Mouse (Mus musculus) T-helper 1 cell (primary cell): Measurements from ENCODE around the gene Gm3424.
"Not testable (repeated sequence)": the region's sequence is repeated elsewhere in the genome, so short reads cannot be mapped to it uniquely, and the experiment has no call there.

Source experiments
- in situ Hi-C: fragments of 300-600 bp; cut with MboI, MseI; formaldehyde crosslinking; loops from one replicate; pipeline ENCODE4 v1.15.1; 2025; ENCODE audit warnings: high pct_unique_total_duplicates

The Gm3424 gene

DNA sequence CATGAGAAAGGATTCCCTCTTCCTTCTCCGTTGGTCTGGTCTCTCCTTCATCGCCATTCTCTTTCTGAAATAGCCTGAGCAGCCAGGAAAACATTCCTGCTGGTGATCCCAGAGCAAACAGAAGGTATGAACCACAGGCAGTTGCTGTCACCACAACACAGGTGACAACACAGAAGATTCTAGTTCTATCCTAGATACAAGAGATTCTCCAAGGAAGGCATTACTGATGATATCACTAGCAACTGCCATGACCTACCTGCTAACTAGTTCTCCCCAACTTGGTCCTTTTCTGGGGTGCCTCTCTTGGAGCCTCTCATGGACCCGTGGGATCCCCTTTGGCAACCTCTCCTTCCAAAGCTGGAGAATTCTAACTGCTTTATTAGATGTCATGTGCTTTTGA is at the start of gene Gm3424:
Gene Gm3424, minus strand, starts transcription at position 101 of the 400 bp plus-strand sequence.
- in situ Hi-C loops = not testable (repeated sequence)

- in situ Hi-C loops = loop anchor here (5.0 to 10.0 kb wide), 3 partner anchors 83 to 1688 kb away; partner anchors contain the start of genes Gm3248 and Gm3558
These were observed 49.7 kb upstream of the Gm3424 start for GRCm38 (mm10) chr14:5879791-5880190.

DNA sequence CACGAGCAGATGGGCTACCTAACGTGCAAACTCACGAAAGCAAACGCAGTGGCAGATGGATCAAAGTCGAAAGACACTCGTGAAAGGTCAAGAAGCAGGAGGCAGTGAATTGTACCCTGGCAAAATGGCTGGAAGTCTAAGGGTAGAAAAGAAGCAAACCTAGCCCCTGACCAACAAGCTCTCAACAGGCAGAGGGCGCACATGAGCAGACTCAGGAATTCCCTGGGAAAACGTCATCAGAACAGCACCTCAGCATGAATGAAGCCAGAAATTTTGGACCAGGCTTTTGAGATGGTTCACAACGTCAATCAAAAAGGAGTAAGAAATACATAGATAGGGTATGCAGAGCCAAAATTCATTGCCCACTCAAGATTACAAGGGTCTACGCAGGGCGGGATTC is 49.0 kb upstream of the Gm3424 start:
- in situ Hi-C loops = loop anchor here (5.0 to 10.0 kb wide), 3 partner anchors 83 to 1688 kb away; partner anchors contain the start of genes Gm3248 and Gm3558

DNA sequence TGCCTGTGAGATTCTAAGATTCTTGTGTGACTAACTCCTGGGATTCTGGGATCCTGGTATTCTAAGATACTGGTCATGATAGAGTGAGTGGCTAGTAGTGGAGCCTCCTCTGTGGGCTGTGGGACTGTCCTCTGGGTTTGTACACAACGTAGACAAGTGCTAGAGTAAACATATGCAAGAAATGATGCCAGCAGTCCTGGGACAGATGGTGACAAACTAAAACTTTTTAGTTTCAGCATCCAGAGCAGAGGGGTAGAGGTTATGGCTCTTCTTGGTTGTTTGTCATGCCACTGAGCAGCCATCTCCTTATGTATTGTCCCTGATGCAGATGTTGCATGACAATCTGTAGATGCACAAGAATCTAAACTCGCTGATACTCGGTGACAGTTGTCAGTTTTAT is 25.8 kb upstream of the Gm3424 start:
- in situ Hi-C loops = loop anchor here (25.0 kb wide), 1 partner anchor 1194 kb away; the partner anchor contains the start of gene Gm3239

- in situ Hi-C loops = not testable (repeated sequence)
These were observed 17.3 kb downstream of the Gm3424 start for GRCm38 (mm10) chr14:5812699-5813356.

DNA sequence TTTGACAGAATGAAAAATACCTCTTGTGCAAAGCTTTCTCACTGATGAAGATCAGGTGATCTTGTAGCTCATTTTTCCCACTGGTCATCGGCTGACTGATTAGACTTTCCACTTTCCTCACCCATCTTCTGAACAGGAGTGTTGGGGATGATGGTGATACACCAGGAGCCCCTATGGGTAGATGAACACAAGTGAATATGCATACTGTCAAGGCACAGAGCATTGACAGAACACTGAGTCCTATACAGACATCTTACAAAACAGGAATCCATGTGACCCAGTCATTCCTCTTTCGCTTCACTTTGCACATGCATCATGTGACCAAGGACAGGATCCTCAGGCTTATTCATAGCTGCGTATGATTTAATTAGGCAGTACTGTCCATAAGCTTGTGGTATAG is 22.2 kb downstream of the Gm3424 start, which contains the start of gene Gm3383:
Gene Gm3383, minus strand, starts transcription at position 101 of the 400 bp plus-strand sequence.
- in situ Hi-C loops = not testable (repeated sequence)
